ENCODE assay signal across 10 mouse cellular contexts in genomic region chr11:114176671-114177212, GRCm38 (mm10).
DNase-seq lines count a peak whose midpoint lies in the region; ATAC-seq lines count a peak whose summit lies in the region.
"Had no signal": no experiment of that assay in that cellular context is flagged by ENCODE, and none has a peak within 500 bp of the region (broad histone marks: within the 10 kb centered on the region; RNA-seq: fewer than 3 reads in every experiment).

No protein-coding gene starts in this region.

- H3K27me3 ChIP-seq in forebrain, embryonic 10.5 days (ENCODE audit: poor library complexity, severe bottlenecking): peaks cover 34% of the 10 kb centered on the region
- H3K27me3 ChIP-seq in forebrain, embryonic 16.5 days (replicated peaks; ENCODE audit: control insufficient read depth, insufficient read depth, low read length): no peaks in the 10 kb centered on the region
- H3K27me3 ChIP-seq in kidney, embryonic 14.5 days (ENCODE audit: control insufficient read depth, insufficient read depth, low read length): 0 out of 2 replicates have a peak, but pooled peaks cover 4% of the 10 kb centered on the region
- no peaks in the 10 kb centered on the region for H3K27me3 ChIP-seq in heart, embryonic 11.5 days (ENCODE audit: control insufficient read depth, insufficient read depth, low read length)

- ATAC-seq in forebrain, embryonic 16.5 days: no peak
- ATAC-seq in kidney, embryonic 14.5 days (ENCODE audit: low FRiP score, low TSS enrichment): no peak
- no peak for ATAC-seq in heart, embryonic 11.5 days (replicated peaks; ENCODE audit: insufficient number of reproducible peaks, low FRiP score, low TSS enrichment)

- H3K4me1 ChIP-seq in forebrain, embryonic 10.5 days: peaks cover 45% of the 10 kb centered on the region
- peaks cover 44% of the 10 kb centered on the region for H3K4me1 ChIP-seq in forebrain, embryonic 16.5 days (replicated peaks; ENCODE audit: control insufficient read depth, insufficient read depth, low read length)
- peaks cover 13% of the 10 kb centered on the region for H3K4me1 ChIP-seq in kidney, embryonic 14.5 days (ENCODE audit: control insufficient read depth, insufficient read depth, low read length)
- H3K4me1 ChIP-seq in heart, embryonic 11.5 days (ENCODE audit: control insufficient read depth, insufficient read depth, low read length): peaks cover 12% of the 10 kb centered on the region; the same call in 1 of the 2 replicates

- H3K9ac ChIP-seq in forebrain, embryonic 16.5 days (replicated peaks; ENCODE audit: low read depth, low read length): no peak overlapping the region
- H3K9ac ChIP-seq in kidney, embryonic 14.5 days (ENCODE audit: low read depth, low read length): no peak overlapping the region
- H3K9ac ChIP-seq in heart, embryonic 11.5 days (ENCODE audit: low read depth, low read length): no peak overlapping the region
- H3K9ac ChIP-seq: neural tube, embryonic 13.5 days had no signal

- H3K4me2 ChIP-seq in forebrain, embryonic 16.5 days (ENCODE audit: low read length): no peak overlapping the region
- no peak overlapping the region for H3K4me2 ChIP-seq in kidney, embryonic 14.5 days (replicated peaks; ENCODE audit: low read depth, low read length)
- H3K4me2 ChIP-seq in heart, embryonic 11.5 days: no peak overlapping the region
- H3K4me2 ChIP-seq: neural tube, embryonic 13.5 days had no signal

- H3K4me3 ChIP-seq in forebrain, embryonic 10.5 days: no peak overlapping the region
- no peak overlapping the region for H3K4me3 ChIP-seq in forebrain, embryonic 16.5 days (replicated peaks; ENCODE audit: low read length)
- no peak overlapping the region for H3K4me3 ChIP-seq in kidney, embryonic 14.5 days (ENCODE audit: low read length)
- no peak overlapping the region for H3K4me3 ChIP-seq in heart, embryonic 11.5 days (ENCODE audit: low read depth, low read length)
- H3K4me3 ChIP-seq: neural tube, embryonic 13.5 days had no signal

- peak overlapping the region; percentile 69 for H3K27ac ChIP-seq in forebrain, embryonic 10.5 days
- no peak overlapping the region for H3K27ac ChIP-seq in forebrain, embryonic 16.5 days (ENCODE audit: low read length)
- H3K27ac ChIP-seq in kidney, embryonic 14.5 days (ENCODE audit: low read depth, low read length): no peak overlapping the region
- no peak overlapping the region for H3K27ac ChIP-seq in heart, embryonic 11.5 days (ENCODE audit: low read depth, low read length)
- H3K27ac ChIP-seq: neural tube, embryonic 13.5 days had no signal

- no peaks in the 10 kb centered on the region for H3K36me3 ChIP-seq in forebrain, embryonic 10.5 days (replicated peaks)
- H3K36me3 ChIP-seq in forebrain, embryonic 16.5 days (ENCODE audit: control insufficient read depth, insufficient read depth): no peaks in the 10 kb centered on the region
- H3K36me3 ChIP-seq in kidney, embryonic 14.5 days (ENCODE audit: control insufficient read depth, insufficient read depth, low read length): no peaks in the 10 kb centered on the region
- no peaks in the 10 kb centered on the region for H3K36me3 ChIP-seq in heart, embryonic 11.5 days (ENCODE audit: control insufficient read depth, insufficient read depth, low read length)
- H3K36me3 ChIP-seq: G1E; neural tube, embryonic 13.5 days had no signal

- WGBS in forebrain, embryonic 10.5 days: 83% methylated on average over 4 of the region's 4 CpGs
- 39% methylated on average over 4 of the region's 4 CpGs for whole genome bisulfite sequencing in forebrain, embryonic 16.5 days
- 57% methylated on average over 4 of the region's 4 CpGs for WGBS in kidney, embryonic 14.5 days
- 54% methylated on average over 4 of the region's 4 CpGs for WGBS in heart, embryonic 11.5 days (ENCODE audit: insufficient replicate concordance)

- no peak for DNase-seq in forebrain, embryonic 10.5 days (ENCODE audit: extremely low spot score, low spot score)
- DNase-seq in kidney, postnatal 4 days: peak; percentile 17 to 22
- DNase-seq in testis, postnatal 14 days (ENCODE audit: low spot score): peak; percentile 21
- no peak for DNase-seq in testis, postnatal 10 days (ENCODE audit: low spot score)
- no peak for DNase-seq in adipocyte (ENCODE audit: low spot score)

- no peaks in the 10 kb centered on the region for H3K9me3 ChIP-seq in forebrain, embryonic 10.5 days
- no peaks in the 10 kb centered on the region for H3K9me3 ChIP-seq in forebrain, embryonic 16.5 days (ENCODE audit: control insufficient read depth, low read length)
- H3K9me3 ChIP-seq in kidney, embryonic 14.5 days (ENCODE audit: control insufficient read depth, low read length): no peaks in the 10 kb centered on the region
- H3K9me3 ChIP-seq in heart, embryonic 11.5 days (replicated peaks; ENCODE audit: control insufficient read depth, low read length): no peaks in the 10 kb centered on the region
- H3K9me3 ChIP-seq: neural tube, embryonic 13.5 days had no signal

Comparison
In these comparisons a context has a peak if more than half of its experiments do, and no peak if none do; other contexts are left out.
1. DNase-seq: peak in kidney, postnatal 4 days (2 of 2) and testis, postnatal 14 days (single experiment); none in forebrain, embryonic 10.5 days (single experiment), testis, postnatal 10 days (single experiment) and adipocyte (single experiment).